In the genomic region with DNA sequence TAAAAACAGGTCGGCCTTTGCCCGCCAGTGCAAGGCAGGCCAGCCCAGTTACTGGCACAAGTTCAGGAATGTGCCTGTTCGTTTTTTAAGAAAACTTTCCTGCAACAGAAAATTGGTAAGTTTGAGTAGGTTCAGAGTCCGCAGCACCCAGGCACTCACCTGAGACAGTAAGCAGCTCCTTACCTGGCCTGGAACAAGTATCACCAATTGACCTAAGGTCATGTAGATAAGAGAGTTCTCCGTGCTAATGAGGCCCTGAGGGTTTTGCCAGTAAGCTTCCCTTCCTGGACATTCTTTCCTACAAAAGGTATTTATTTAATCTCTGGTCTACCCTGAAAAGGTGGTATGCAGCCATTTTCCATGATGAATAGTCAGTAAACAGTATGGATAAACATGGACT, we compare ENCODE assay signal across 32 mouse cellular contexts. TPM values are rescaled to one million over a fixed set of nuclear protein-coding genes. Genes with fewer than 3 reads are reported as not detected.
DNase-seq lines count a peak whose midpoint lies in the region; ATAC-seq lines count a peak whose summit lies in the region.
"Had no signal": no experiment of that assay in that cellular context is flagged by ENCODE, and none has a peak within 500 bp of the region (broad histone marks: within the 10 kb centered on the region; RNA-seq: fewer than 3 reads in every experiment).

No protein-coding gene starts in this region.

- H3K4me3 ChIP-seq in midbrain, embryonic 10.5 days, result no peak overlapping the region
- H3K4me3 ChIP-seq in midbrain, embryonic 13.5 days (replicated peaks), result no peak overlapping the region
- H3K4me3 ChIP-seq in intestine, embryonic 16.5 days (ENCODE audit: low read length), result no peak overlapping the region
- H3K4me3 ChIP-seq: forebrain, embryonic 10.5 days; forebrain, embryonic 13.5 days; hindbrain, embryonic 12.5 days; hindbrain, embryonic 15.5 days had no signal

- H3K27ac ChIP-seq in midbrain, embryonic 10.5 days (replicated peaks), result no peak overlapping the region
- no peak overlapping the region for H3K27ac ChIP-seq in midbrain, embryonic 13.5 days
- peak overlapping the region; percentile 41 for H3K27ac ChIP-seq in intestine, embryonic 16.5 days (ENCODE audit: low read length)
- H3K27ac ChIP-seq: forebrain, embryonic 10.5 days; forebrain, embryonic 13.5 days; hindbrain, embryonic 12.5 days; hindbrain, embryonic 15.5 days had no signal

- H3K36me3 ChIP-seq in midbrain, embryonic 10.5 days, result peaks cover 28% of the 10 kb centered on the region
- peaks cover 40% of the 10 kb centered on the region for H3K36me3 ChIP-seq in midbrain, embryonic 13.5 days
- peaks cover 13% of the 10 kb centered on the region for H3K36me3 ChIP-seq in intestine, embryonic 16.5 days (ENCODE audit: control insufficient read depth, insufficient read depth, low read length)
- H3K36me3 ChIP-seq: G1E had no signal

- H3K4me2 ChIP-seq in midbrain, embryonic 13.5 days (replicated peaks), result no peak overlapping the region
- no peak overlapping the region for H3K4me2 ChIP-seq in intestine, embryonic 16.5 days (ENCODE audit: low read depth, low read length)
- H3K4me2 ChIP-seq: forebrain, embryonic 13.5 days; heart, embryonic 11.5 days; hindbrain, embryonic 12.5 days; hindbrain, embryonic 15.5 days had no signal

- no peaks in the 10 kb centered on the region for H3K9me3 ChIP-seq in midbrain, embryonic 10.5 days (replicated peaks)
- H3K9me3 ChIP-seq in midbrain, embryonic 13.5 days, result no peaks in the 10 kb centered on the region
- H3K9me3 ChIP-seq in intestine, embryonic 16.5 days (ENCODE audit: control insufficient read depth, low read length), result no peaks in the 10 kb centered on the region
- H3K9me3 ChIP-seq: forebrain, embryonic 10.5 days; forebrain, embryonic 13.5 days; G1E; hindbrain, embryonic 12.5 days; hindbrain, embryonic 15.5 days had no signal

- H3K9ac ChIP-seq in midbrain, embryonic 13.5 days (replicated peaks), result no peak overlapping the region
- no peak overlapping the region for H3K9ac ChIP-seq in intestine, embryonic 16.5 days (ENCODE audit: low read depth, low read length)
- H3K9ac ChIP-seq: forebrain, embryonic 13.5 days; hindbrain, embryonic 12.5 days; hindbrain, embryonic 15.5 days had no signal

- no peak for ATAC-seq in midbrain, embryonic 13.5 days
- peak; percentile 83 for ATAC-seq in intestine, embryonic 16.5 days
- ATAC-seq in megakaryocyte progenitor cell, adult 5-6 weeks (replicated peaks; ENCODE audit: poor library complexity), result no peak
- ATAC-seq in granulocyte monocyte progenitor cell, adult 5-6 weeks (replicated peaks; ENCODE audit: poor library complexity, severe bottlenecking), result no peak
- ATAC-seq: activated CD4-positive, CD25-positive, alpha-beta regulatory T cell, adult 4 months; forebrain, embryonic 13.5 days; forebrain, embryonic 16.5 days; Patski had no signal

- DNase-seq in midbrain, embryonic 10.5 days (ENCODE audit: low spot score), result peak; percentile 1
- peak; percentile 35 for DNase-seq in R1 (ENCODE audit: low read depth, low spot score)
- DNase-seq in yolk sac, embryonic 10.5 days (ENCODE audit: low spot score), result peak; percentile 61
- no peak for DNase-seq in ovary, postnatal 10 days (ENCODE audit: low spot score)
- DNase-seq: adrenal gland, adult 8-10 months; adrenal gland, postnatal 25 days; B cell, adult 2 months; cerebellum, adult 11-12 months; cerebellum, adult 8-10 months; cerebellum, postnatal 10 days; gastrocnemius, postnatal 10 days; gastrocnemius, postnatal 36 days had no signal

- 91% methylated on average over 5 of the region's 5 CpGs for WGBS in midbrain, embryonic 10.5 days
- WGBS in midbrain, embryonic 13.5 days, result 94% methylated on average over 5 of the region's 5 CpGs
- WGBS in intestine, embryonic 16.5 days, result 69% methylated on average over 5 of the region's 5 CpGs

- no peaks in the 10 kb centered on the region for H3K4me1 ChIP-seq in midbrain, embryonic 10.5 days
- no peaks in the 10 kb centered on the region for H3K4me1 ChIP-seq in midbrain, embryonic 13.5 days (replicated peaks)
- no peaks in the 10 kb centered on the region for H3K4me1 ChIP-seq in intestine, embryonic 16.5 days (ENCODE audit: control insufficient read depth, insufficient read depth, low read length)
- H3K4me1 ChIP-seq: forebrain, embryonic 10.5 days; forebrain, embryonic 13.5 days; hindbrain, embryonic 12.5 days; hindbrain, embryonic 15.5 days had no signal

- H3K27me3 ChIP-seq in midbrain, embryonic 10.5 days (ENCODE audit: low read depth, poor library complexity, severe bottlenecking), result no peaks in the 10 kb centered on the region
- H3K27me3 ChIP-seq in midbrain, embryonic 13.5 days, result no peaks in the 10 kb centered on the region
- no peaks in the 10 kb centered on the region for H3K27me3 ChIP-seq in intestine, embryonic 16.5 days (replicated peaks; ENCODE audit: control insufficient read depth, insufficient read depth, low read length)
- H3K27me3 ChIP-seq: CH12.LX; forebrain, embryonic 13.5 days; hindbrain, embryonic 12.5 days; hindbrain, embryonic 15.5 days; Patski had no signal

RNA-seq across cellular contexts. Expression of gene Serpinb6c, which starts 16.2 kb away (rescaled TPM):
- 0.09 and 0.10 TPM in 2 replicates for polyA plus RNA-seq in midbrain, embryonic 10.5 days (2016; fragmentation: Nextera tagmentation; extraction: Ambion mirVana)
- not detected in 2 replicates for polyA plus RNA-seq in midbrain, embryonic 13.5 days (2015; fragmentation: Nextera tagmentation; extraction: Ambion mirVana)
- polyA plus RNA-seq in intestine, embryonic 16.5 days (2015; fragmentation: Nextera tagmentation; extraction: Ambion mirVana), result 0.15 and 0.35 TPM in 2 replicates
- total RNA-seq in megakaryocyte progenitor cell, adult 5-6 weeks (2015), result not detected in 2 replicates
- not detected in 2 replicates for total RNA-seq in megakaryocyte progenitor cell, adult 5-6 weeks (2017)
- total RNA-seq in granulocyte monocyte progenitor cell, adult 5-6 weeks (2014; fragmentation: Nextera tagmentation), result not detected in 2 replicates
- total RNA-seq in granulocyte monocyte progenitor cell, adult 5-6 weeks (2017), result not detected in 2 replicates
- total RNA-seq: adrenal gland, postnatal 25 days; CH12.LX; G1E; gastrocnemius, postnatal 36 days; heart, adult 8-10 months; heart, postnatal 25 days; hematopoietic stem cell, adult 5-6 weeks had no signal
- polyA plus RNA-seq: activated CD4-positive, CD25-positive, alpha-beta regulatory T cell, adult 4 months; embryonic facial prominence, embryonic 11.5 days; forebrain, embryonic 10.5 days; forebrain, embryonic 13.5 days; G1E; heart, embryonic 11.5 days; heart, embryonic 14.5 days; heart, postnatal 0 days had no signal

RNA-seq across cellular contexts. Expression of gene Nqo2, which starts 42.8 kb away (rescaled TPM):
- polyA plus RNA-seq in midbrain, embryonic 10.5 days (2016; fragmentation: Nextera tagmentation; extraction: Ambion mirVana), result 21.6 and 22.3 TPM in 2 replicates
- polyA plus RNA-seq in midbrain, embryonic 13.5 days (2015; fragmentation: Nextera tagmentation; extraction: Ambion mirVana), result 8.4 and 9.7 TPM in 2 replicates
- polyA plus RNA-seq in intestine, embryonic 16.5 days (2015; fragmentation: Nextera tagmentation; extraction: Ambion mirVana), result 54.3 and 54.8 TPM in 2 replicates
- total RNA-seq in megakaryocyte progenitor cell, adult 5-6 weeks (2015), result 48.7 and 53.0 TPM in 2 replicates
- total RNA-seq in megakaryocyte progenitor cell, adult 5-6 weeks (2017), result 34.7 and 47.3 TPM in 2 replicates
- total RNA-seq in granulocyte monocyte progenitor cell, adult 5-6 weeks (2014; fragmentation: Nextera tagmentation), result 24.2 and 43.8 TPM in 2 replicates
- 35.0 and 39.7 TPM in 2 replicates for total RNA-seq in granulocyte monocyte progenitor cell, adult 5-6 weeks (2017)
